Mouse (Mus musculus): ENCODE results near the gene Trp53bp1. TPM values are rescaled to one million over a fixed set of nuclear protein-coding genes. Genes with fewer than 3 reads are reported as not detected.

The Trp53bp1 gene
- polyA plus RNA-seq, 1 experiment = 16.5 TPM

GRCm38 (mm10) chr2:121219177-121219576 is 52.0 kb downstream of the Trp53bp1 start:
- no peak for DNase-seq (ENCODE audit: low read depth in 1 of 2, low spot score in 2 of 2)
- Histone ChIP-seq H3K27me3 (ENCODE audit: control insufficient read depth, insufficient read depth, low read length) (no peaks in the 10 kb centered on the region), H3K36me3 (ENCODE audit: control insufficient read depth, insufficient read depth, low read length) (peaks cover 18% of the 10 kb centered on the region), H3K4me1 (ENCODE audit: control insufficient read depth, insufficient read depth, insufficient read length) (no peaks in the 10 kb centered on the region), H3K27ac (ENCODE audit: insufficient read depth, low read length) (no peak overlapping the region), H3K4me3 (ENCODE audit: extremely low read depth, insufficient read depth, insufficient read length) (no peak overlapping the region)
- TF ChIP-seq POLR2A (IDR thresholded peaks at IDR 0.05; ENCODE audit: low read depth, low read length) = no peak
- no peak for TF ChIP-seq CTCF (IDR thresholded peaks at IDR 0.05; ENCODE audit: extremely low read depth, insufficient read depth, insufficient read length, insufficient replicate concordance)

- 84% methylated on average over 3 of the region's 3 CpGs for WGBS
- Histone ChIP-seq H3K4me3 (ENCODE audit: extremely low read depth, insufficient read depth, insufficient read length) (no peak overlapping the region), H3K36me3 (ENCODE audit: control insufficient read depth, insufficient read depth, low read length) (peaks cover 22% of the 10 kb centered on the region), H3K4me1 (ENCODE audit: control insufficient read depth, insufficient read depth, insufficient read length) (no peaks in the 10 kb centered on the region), H3K27ac (ENCODE audit: insufficient read depth, low read length) (no peak overlapping the region), H3K27me3 (ENCODE audit: control insufficient read depth, insufficient read depth, low read length) (no peaks in the 10 kb centered on the region)
- no peak for TF ChIP-seq CTCF (IDR thresholded peaks at IDR 0.05; ENCODE audit: extremely low read depth, insufficient read depth, insufficient read length, insufficient replicate concordance)
- no peak for TF ChIP-seq POLR2A (IDR thresholded peaks at IDR 0.05; ENCODE audit: low read depth, low read length)
- DNase-seq (ENCODE audit: low read depth in 1 of 2, low spot score in 2 of 2) = no peak
Measured at GRCm38 (mm10) chr2:121214491-121214890, 56.7 kb downstream of the Trp53bp1 start.

- DNase-seq (ENCODE audit: low read depth in 1 of 2, low spot score in 2 of 2) = no peak
- no peak for TF ChIP-seq POLR2A (IDR thresholded peaks at IDR 0.05; ENCODE audit: low read depth, low read length)
- WGBS = 91% methylated on average over 3 of the region's 3 CpGs
- Histone ChIP-seq H3K36me3 (ENCODE audit: control insufficient read depth, insufficient read depth, low read length) (peaks cover 22% of the 10 kb centered on the region), H3K4me3 (ENCODE audit: extremely low read depth, insufficient read depth, insufficient read length) (no peak overlapping the region), H3K27ac (ENCODE audit: insufficient read depth, low read length) (no peak overlapping the region), H3K27me3 (ENCODE audit: control insufficient read depth, insufficient read depth, low read length) (no peaks in the 10 kb centered on the region), H3K4me1 (ENCODE audit: control insufficient read depth, insufficient read depth, insufficient read length) (no peaks in the 10 kb centered on the region)
Measured at GRCm38 (mm10) chr2:121206541-121206940, 64.7 kb downstream of the Trp53bp1 start.

GRCm38 (mm10) chr2:121204276-121204675 is 66.9 kb downstream of the Trp53bp1 start:
- H3K27me3 ChIP-seq (ENCODE audit: control insufficient read depth, insufficient read depth, low read length) = no peaks in the 10 kb centered on the region
- no peak overlapping the region for H3K27ac ChIP-seq (ENCODE audit: insufficient read depth, low read length)
- H3K4me3 ChIP-seq (ENCODE audit: extremely low read depth, insufficient read depth, insufficient read length) = no peak overlapping the region
- no peak for TF ChIP-seq CTCF (IDR thresholded peaks at IDR 0.05; ENCODE audit: extremely low read depth, insufficient read depth, insufficient read length, insufficient replicate concordance)
- TF ChIP-seq POLR2A (IDR thresholded peaks at IDR 0.05; ENCODE audit: low read depth, low read length) = no peak
- no peaks in the 10 kb centered on the region for H3K4me1 ChIP-seq (ENCODE audit: control insufficient read depth, insufficient read depth, insufficient read length)
- peaks cover 23% of the 10 kb centered on the region for H3K36me3 ChIP-seq (ENCODE audit: control insufficient read depth, insufficient read depth, low read length)
- DNase-seq (ENCODE audit: low read depth in 1 of 2, low spot score in 2 of 2) = no peak
- WGBS = 95% methylated on average over 17 of the region's 17 CpGs

- Histone ChIP-seq H3K4me3 (ENCODE audit: extremely low read depth, insufficient read depth, insufficient read length) (no peak overlapping the region), H3K4me1 (ENCODE audit: control insufficient read depth, insufficient read depth, insufficient read length) (no peaks in the 10 kb centered on the region), H3K27ac (ENCODE audit: insufficient read depth, low read length) (no peak overlapping the region), H3K27me3 (ENCODE audit: control insufficient read depth, insufficient read depth, low read length) (no peaks in the 10 kb centered on the region), H3K36me3 (ENCODE audit: control insufficient read depth, insufficient read depth, low read length) (peaks cover 55% of the 10 kb centered on the region)
- no peak for DNase-seq (ENCODE audit: low read depth in 1 of 2, low spot score in 2 of 2)
- no peak for TF ChIP-seq POLR2A (IDR thresholded peaks at IDR 0.05; ENCODE audit: low read depth, low read length)
- no peak for TF ChIP-seq CTCF (IDR thresholded peaks at IDR 0.05; ENCODE audit: extremely low read depth, insufficient read depth, insufficient read length, insufficient replicate concordance)
- WGBS = 91% methylated on average over 9 of the region's 9 CpGs
Measured at GRCm38 (mm10) chr2:121195466-121195865, 75.7 kb downstream of the Trp53bp1 start.

- Histone ChIP-seq H3K27me3 (ENCODE audit: control insufficient read depth, insufficient read depth, low read length) (no peaks in the 10 kb centered on the region), H3K36me3 (ENCODE audit: control insufficient read depth, insufficient read depth, low read length) (peaks cover 39% of the 10 kb centered on the region), H3K4me3 (ENCODE audit: extremely low read depth, insufficient read depth, insufficient read length) (no peak overlapping the region), H3K27ac (ENCODE audit: insufficient read depth, low read length) (no peak overlapping the region), H3K4me1 (ENCODE audit: control insufficient read depth, insufficient read depth, insufficient read length) (no peaks in the 10 kb centered on the region)
- DNase-seq (ENCODE audit: low read depth in 1 of 2, low spot score in 2 of 2) = no peak
- TF ChIP-seq CTCF (IDR thresholded peaks at IDR 0.05; ENCODE audit: extremely low read depth, insufficient read depth, insufficient read length, insufficient replicate concordance) = no peak
- no peak for TF ChIP-seq POLR2A (IDR thresholded peaks at IDR 0.05; ENCODE audit: low read depth, low read length)
- WGBS = 91% methylated on average over 1 of the region's 1 CpGs
Measured at GRCm38 (mm10) chr2:121188530-121188929, 82.7 kb downstream of the Trp53bp1 start.

- no peaks in the 10 kb centered on the region for H3K4me1 ChIP-seq (ENCODE audit: control insufficient read depth, insufficient read depth, insufficient read length)
Measured at GRCm38 (mm10) chr2:121184142-121184541, 87.1 kb downstream of the Trp53bp1 start.

More at GRCm38 (mm10) chr2:121184142-121184541, 87.1 kb downstream of the Trp53bp1 start:
- Histone ChIP-seq H3K36me3 (ENCODE audit: control insufficient read depth, insufficient read depth, low read length) (peaks cover 35% of the 10 kb centered on the region), H3K27me3 (ENCODE audit: control insufficient read depth, insufficient read depth, low read length) (no peaks in the 10 kb centered on the region), H3K27ac (ENCODE audit: insufficient read depth, low read length) (no peak overlapping the region), H3K4me3 (ENCODE audit: extremely low read depth, insufficient read depth, insufficient read length) (no peak overlapping the region)
- DNase-seq (ENCODE audit: low read depth in 1 of 2, low spot score in 2 of 2) = no peak
- WGBS = 96% methylated on average over 7 of the region's 7 CpGs
- TF ChIP-seq CTCF (IDR thresholded peaks at IDR 0.05; ENCODE audit: extremely low read depth, insufficient read depth, insufficient read length, insufficient replicate concordance) (no peak), POLR2A (IDR thresholded peaks at IDR 0.05; ENCODE audit: low read depth, low read length) (no peak)
